Mouse (Mus musculus) megakaryocyte, embryonic 14.5 days (primary cell): ENCODE measurements at regions not wholly inside any gene's neighbourhood (a gene's known extent, or its start where the extent isn't known, plus 50 kb on each side); places are given as distances from the start of the nearest gene placed in this dataset.

Experiments used
- FLI1 ChIP-seq: IDR thresholded peaks from 2 replicates; pipeline ENCODE4 v1.6.1; 2012; ENCODE audit warnings: low read length, inconsistent platforms, mixed read lengths
- GATA1 ChIP-seq: IDR thresholded peaks from 3 replicates; pipeline ENCODE4 v1.6.1; 2012; ENCODE audit warnings: mixed read lengths, low read length, inconsistent platforms, borderline replicate concordance

- TF ChIP-seq GATA1, result no peak
- TF ChIP-seq FLI1, result no peak
Measured at GRCm38 (mm10) chr14:53826782-53827181, 427.1 kb downstream of the Dad1 start.
